Mouse (Mus musculus): ENCODE results near the gene Ddit4.

GRCm38 (mm10) chr10:59978873-59979743 lies 27.5 kb upstream of the Ddit4 start:
- TF ChIP-seq CTCF (IDR thresholded peaks at IDR 0.05; ENCODE audit: extremely low read depth, insufficient read depth, low read length) (no peak), POLR2A (IDR thresholded peaks at IDR 0.05; ENCODE audit: extremely low read depth, insufficient read depth, low read length) (no peak)
